Mouse (Mus musculus): ENCODE results near the gene Dynlrb1.

DNA sequence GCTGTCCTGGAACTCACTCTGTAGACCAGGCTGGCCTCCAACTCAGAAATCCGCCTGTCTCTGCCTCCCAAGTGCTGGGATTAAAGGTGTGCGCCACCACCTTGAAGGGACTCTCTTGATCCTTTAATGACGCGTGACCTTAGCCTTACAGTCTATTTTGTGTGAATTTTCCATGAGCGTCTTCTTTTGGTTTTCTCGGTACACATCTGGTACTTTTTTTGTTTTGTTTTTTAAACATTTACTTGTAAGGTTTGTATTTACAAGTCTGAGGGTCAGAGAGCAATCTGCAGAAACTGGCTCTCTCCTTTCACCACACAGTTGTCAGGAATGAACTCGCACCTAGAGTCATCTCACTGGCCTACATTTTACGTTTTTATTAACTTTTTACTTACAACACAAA, 37.3 kb downstream of the Dynlrb1 start:
- TF ChIP-seq CTCF (IDR thresholded peaks at IDR 0.05; ENCODE audit: low read depth, low read length) (no peak), POLR2A (IDR thresholded peaks at IDR 0.05; ENCODE audit: extremely low read depth, insufficient read depth, low read length) (no peak)

Data from liver, adult 2 months (tissue).